Mouse (Mus musculus) limb, embryonic 10.5 days (tissue): ENCODE data around the gene Plekha5. TPM values are rescaled to one million over a fixed set of nuclear protein-coding genes. Genes with fewer than 3 reads are reported as not detected.
"Not testable (repeated sequence)": the region's sequence is repeated elsewhere in the genome, so short reads cannot be mapped to it uniquely, and the experiment has no call there.

ENCODE experiments used
- DNase-seq: peaks from one replicate; pipeline ENCODE4 v3.0.0-alpha.2; 2017; ENCODE audit warnings: low spot score
- H3K27ac ChIP-seq: fragments of 300-500 bp; sonication (generic); 2 replicates; pipeline ENCODE4 v1.5.1; 2016; ENCODE audit warnings: mild to moderate bottlenecking
- H3K27me3 ChIP-seq: fragments of 300-500 bp; sonication (generic); 2 replicates; pipeline ENCODE4 v1.6.1; 2016; ENCODE audit warnings: low read depth, mild to moderate bottlenecking; ENCODE audit not compliant: poor library complexity, severe bottlenecking
- H3K36me3 ChIP-seq: fragments of 300-500 bp; sonication (generic); 2 replicates; pipeline ENCODE4 v1.6.1; 2016; ENCODE audit warnings: mild to moderate bottlenecking, moderate library complexity
- H3K4me1 ChIP-seq: fragments of 300-500 bp; sonication (generic); 2 replicates; pipeline ENCODE4 v1.6.1; 2016
- H3K4me3 ChIP-seq: fragments of 300-500 bp; sonication (generic); 2 replicates; pipeline ENCODE4 v1.5.1; 2016; ENCODE audit warnings: mild to moderate bottlenecking, moderate library complexity
- H3K9me3 ChIP-seq: fragments of 300-500 bp; sonication (generic); replicated peaks from 2 replicates; pipeline ENCODE4 v1.6.1; 2016; ENCODE audit warnings: mild to moderate bottlenecking
- WGBS: fragments of 180-500 bp; shearing (Covaris S2); methylation state at CpG from one replicate; pipeline ENCODE4 v1.1.7; 2016; 5-methylcytosine and 5-hydroxymethylcytosine counted together
- polyA plus RNA-seq: library from polyadenylated mRNA; unstranded; fragments of >200 nt; fragmentation: Nextera tagmentation; extraction: Ambion mirVana; gene quantifications from 2 replicates; pipeline ENCODE4 v1.2.1, GENCODE M21; 2016

Gene Plekha5
- polyA plus RNA-seq, 1 experiment from 2014 or later = 44.3 TPM

DNA sequence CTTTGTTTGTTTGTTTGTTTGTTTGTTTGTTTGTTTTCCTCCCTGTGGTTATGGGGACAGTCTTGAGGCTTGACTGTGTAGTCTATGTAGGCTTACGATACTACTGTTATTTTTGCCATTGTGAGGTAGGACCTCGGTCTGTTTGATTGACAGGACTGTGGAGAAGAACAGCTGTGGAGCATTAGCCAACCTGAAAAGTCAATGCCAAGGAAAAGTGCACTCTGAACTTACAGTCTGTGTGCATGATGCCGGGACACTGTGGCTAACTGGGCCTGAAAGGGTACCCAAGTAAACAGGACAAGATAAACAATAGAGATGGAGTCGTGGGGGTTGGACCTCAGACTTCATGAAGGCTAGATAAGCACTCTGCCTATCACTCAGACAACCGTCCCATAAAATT is 98.0 kb downstream of the Plekha5 start:
- no peak for DNase-seq
- Histone ChIP-seq H3K9me3 (no peaks in the 10 kb centered on the region), H3K4me3 (no peak overlapping the region), H3K4me1 (peaks cover 51% of the 10 kb centered on the region), H3K27me3 (no peaks in the 10 kb centered on the region), H3K27ac (no peak overlapping the region), H3K36me3 (peaks cover 15% of the 10 kb centered on the region)
- WGBS = 79% methylated on average over 5 of the region's 5 CpGs

DNA sequence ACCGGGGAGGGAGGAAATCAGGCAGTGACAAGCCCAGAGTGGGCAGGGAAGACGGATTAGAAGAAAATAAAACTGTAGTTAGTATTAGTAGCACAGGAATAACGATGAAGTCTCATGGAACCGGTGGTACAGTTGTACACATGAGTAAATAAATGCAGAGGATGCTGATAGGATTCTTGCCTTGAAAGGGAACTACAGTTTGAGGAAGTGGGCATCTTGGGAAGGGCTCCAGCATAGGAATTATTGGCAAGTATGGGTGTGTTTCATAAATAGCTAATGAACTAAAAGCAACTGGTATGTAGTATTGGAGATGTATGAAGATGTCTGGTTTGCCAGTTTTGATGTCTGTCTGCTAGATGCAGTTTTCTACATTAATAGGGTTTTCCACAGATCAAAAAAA is 99.7 kb downstream of the Plekha5 start:
- no peaks in the 10 kb centered on the region for H3K9me3 ChIP-seq
- peaks cover 29% of the 10 kb centered on the region for H3K36me3 ChIP-seq
- H3K4me3 ChIP-seq = no peak overlapping the region
- peak overlapping the region; percentile 39; the same call in 1 of the 2 replicates for H3K27ac ChIP-seq
- H3K27me3 ChIP-seq = no peaks in the 10 kb centered on the region
- H3K4me1 ChIP-seq = peaks cover 47% of the 10 kb centered on the region
- WGBS = 85% methylated on average over 4 of the region's 4 CpGs
- no peak for DNase-seq

DNA sequence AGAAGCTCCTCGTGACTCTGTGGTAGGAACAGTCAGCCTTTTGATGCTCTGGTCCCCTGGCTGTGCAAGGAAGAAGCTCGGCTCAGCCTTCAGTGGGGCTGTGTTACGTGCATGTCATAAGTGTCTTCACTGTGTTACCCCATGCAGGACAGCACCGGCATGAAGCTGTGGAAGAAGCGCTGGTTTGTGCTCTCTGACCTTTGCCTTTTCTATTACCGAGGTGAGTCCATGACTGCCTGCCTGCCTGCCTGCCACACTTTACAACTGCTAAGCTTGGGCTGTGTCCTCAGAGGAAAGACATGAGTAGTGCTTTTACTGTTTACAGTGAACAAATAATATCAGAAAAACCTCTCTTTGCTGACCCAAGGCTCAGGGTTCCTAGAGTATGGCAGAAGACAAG is 104.6 kb downstream of the Plekha5 start:
- DNase-seq = no peak
- no peaks in the 10 kb centered on the region for H3K9me3 ChIP-seq
- 84% methylated on average over 6 of the region's 6 CpGs for WGBS

DNA sequence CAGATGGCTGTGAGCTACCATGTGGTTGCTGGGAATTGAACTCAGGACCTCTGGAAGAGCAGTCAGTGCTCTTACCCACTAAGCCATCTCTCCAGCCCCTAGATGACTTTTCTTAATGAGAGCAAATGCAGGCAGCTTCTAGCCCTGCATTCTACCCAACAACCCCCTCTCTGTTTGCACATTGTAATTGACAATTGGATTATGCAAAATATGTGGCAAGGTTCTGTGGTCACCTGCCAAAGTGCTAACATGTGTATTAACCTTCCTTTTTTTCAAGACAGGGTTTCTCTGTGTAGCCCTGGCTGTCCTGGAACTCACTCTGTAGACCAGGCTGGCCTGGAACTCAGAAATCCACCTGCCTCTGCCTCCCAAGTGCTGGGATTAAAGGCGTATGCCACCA is 109.0 kb downstream of the Plekha5 start:
- not testable (repeated sequence) for DNase-seq, H3K27ac ChIP-seq, H3K4me3 ChIP-seq, H3K9me3 ChIP-seq, H3K27me3 ChIP-seq, H3K4me1 ChIP-seq
- H3K36me3 ChIP-seq = peaks cover 76% of the 10 kb centered on the region
- 97% methylated on average over 1 of the region's 1 CpGs for WGBS

More for the DNA sequence above, 104.6 kb downstream of the Plekha5 start:
- Histone ChIP-seq H3K27ac (no peak overlapping the region), H3K36me3 (peaks cover 61% of the 10 kb centered on the region), H3K27me3 (no peaks in the 10 kb centered on the region), H3K4me3 (no peak overlapping the region), H3K4me1 (peaks cover under 1% of the 10 kb centered on the region; the same call in 1 of the 2 replicates)

DNA sequence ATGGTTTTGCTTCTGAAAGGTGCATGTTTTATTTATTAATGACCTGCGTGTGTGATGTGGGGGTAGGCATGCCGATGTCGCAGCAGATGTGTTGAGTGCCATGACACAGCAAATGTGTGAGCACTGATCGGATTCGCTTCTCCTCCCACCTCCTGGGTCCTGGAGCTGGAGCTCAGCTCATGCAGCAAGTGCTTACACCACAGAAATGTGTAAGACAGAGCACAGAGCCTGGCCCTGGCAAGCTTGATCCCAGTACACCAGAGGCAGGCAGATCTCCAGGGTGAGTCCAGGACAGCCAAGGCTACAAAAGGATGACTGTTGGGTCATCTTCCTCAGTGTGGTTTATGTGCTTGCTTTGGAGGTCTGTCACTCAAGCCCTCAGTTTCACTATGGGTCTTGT is 109.8 kb downstream of the Plekha5 start:
- no peak for DNase-seq
- no peak overlapping the region for H3K4me3 ChIP-seq
- no peaks in the 10 kb centered on the region for H3K4me1 ChIP-seq
- H3K9me3 ChIP-seq = no peaks in the 10 kb centered on the region
- WGBS = 95% methylated on average over 5 of the region's 5 CpGs
- peaks cover 76% of the 10 kb centered on the region for H3K36me3 ChIP-seq
- no peaks in the 10 kb centered on the region for H3K27me3 ChIP-seq
- H3K27ac ChIP-seq = no peak overlapping the region

DNA sequence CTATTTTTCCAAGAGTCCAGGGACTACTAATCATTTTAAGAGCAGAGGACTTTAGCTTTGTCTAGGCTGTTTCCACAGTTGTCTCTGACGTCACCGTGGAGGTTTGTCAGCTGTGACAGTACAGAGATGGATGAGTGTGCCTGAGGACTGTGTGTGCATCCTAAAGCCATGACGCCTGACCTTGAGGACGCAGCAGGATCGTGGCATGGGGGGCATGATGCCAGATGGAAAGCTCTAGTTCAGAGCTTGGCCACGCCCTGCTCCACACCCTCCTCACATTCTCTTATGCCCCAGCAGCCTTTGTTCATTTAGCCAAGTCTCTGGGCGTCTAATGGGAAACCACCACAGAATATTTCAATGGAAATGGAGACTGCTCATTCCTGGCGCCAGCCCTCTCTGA is 111.7 kb downstream of the Plekha5 start:
- Histone ChIP-seq H3K27ac (no peak overlapping the region), H3K27me3 (no peaks in the 10 kb centered on the region), H3K9me3 (no peaks in the 10 kb centered on the region), H3K4me3 (no peak overlapping the region), H3K36me3 (peaks cover 78% of the 10 kb centered on the region), H3K4me1 (no peaks in the 10 kb centered on the region)
- WGBS = 87% methylated on average over 8 of the region's 8 CpGs
- DNase-seq = no peak

DNA sequence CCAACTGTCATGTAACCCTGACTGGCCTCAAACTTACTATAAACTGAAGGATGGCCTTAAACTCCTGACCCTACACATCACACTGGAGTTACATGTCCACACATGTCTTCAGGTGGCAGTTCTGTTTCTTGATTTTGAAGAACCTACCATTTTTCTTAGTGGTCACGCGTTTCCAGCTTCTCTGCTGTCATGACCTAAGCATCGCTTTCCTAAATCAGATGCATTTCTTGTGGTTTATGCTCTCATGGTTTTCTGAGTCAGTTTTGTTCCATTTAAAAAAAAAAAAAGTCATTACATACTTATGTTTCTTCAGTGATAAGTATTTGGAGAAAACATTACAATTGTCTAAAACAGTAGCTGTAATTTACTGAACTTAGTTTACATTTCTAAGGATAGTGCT is 118.1 kb downstream of the Plekha5 start:
- DNase-seq = no peak
- H3K27ac ChIP-seq = no peak overlapping the region
- no peaks in the 10 kb centered on the region for H3K9me3 ChIP-seq
- no peak overlapping the region for H3K4me3 ChIP-seq
- H3K36me3 ChIP-seq = peaks cover 77% of the 10 kb centered on the region
- no peaks in the 10 kb centered on the region for H3K27me3 ChIP-seq
- WGBS = 94% methylated on average over 3 of the region's 3 CpGs
- H3K4me1 ChIP-seq = peaks cover 7% of the 10 kb centered on the region

DNA sequence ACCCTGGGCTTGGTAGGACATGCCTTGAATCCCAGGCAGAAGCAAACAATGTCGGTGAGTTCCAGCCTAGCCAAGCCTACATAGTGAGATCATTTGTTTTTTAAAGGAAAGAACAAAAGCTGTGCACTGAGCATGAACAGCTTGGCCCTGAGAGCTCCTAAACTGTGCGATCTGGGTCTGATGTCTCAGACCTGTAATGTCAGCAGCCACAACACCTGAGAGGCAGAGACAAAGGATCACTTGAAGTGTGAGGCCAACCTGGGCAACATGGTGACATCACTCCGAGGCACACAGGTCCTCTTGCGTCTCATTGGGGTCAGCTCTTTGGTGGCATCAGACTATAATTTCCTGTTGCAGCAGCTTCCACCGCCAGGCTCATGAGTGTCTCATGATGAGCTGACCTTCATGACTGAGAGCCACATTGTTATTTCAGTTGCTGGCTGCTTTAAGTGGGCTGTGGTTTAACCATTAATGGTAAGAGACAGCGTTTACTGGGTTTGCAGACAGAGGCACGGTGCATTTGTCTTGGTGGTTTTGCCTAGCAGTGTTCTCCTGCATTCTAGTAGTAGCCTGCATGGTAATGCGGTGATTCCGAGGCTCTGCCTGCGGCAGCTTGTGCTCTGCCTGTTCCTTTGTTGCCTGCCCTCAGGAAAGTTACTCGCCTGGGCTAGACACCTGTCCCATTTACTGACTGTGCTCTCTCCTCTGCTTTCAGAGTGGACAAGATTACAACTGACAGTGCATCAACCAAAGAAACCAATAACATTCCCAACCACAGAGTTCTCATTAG is 119.3 kb downstream of the Plekha5 start:
- Histone ChIP-seq H3K27me3 (no peaks in the 10 kb centered on the region), H3K27ac (no peak overlapping the region), H3K9me3 (no peaks in the 10 kb centered on the region), H3K4me1 (peaks cover 9% of the 10 kb centered on the region), H3K4me3 (no peak overlapping the region), H3K36me3 (peaks cover 75% of the 10 kb centered on the region)
- WGBS = 89% methylated on average over 11 of the region's 11 CpGs
- DNase-seq = no peak

DNA sequence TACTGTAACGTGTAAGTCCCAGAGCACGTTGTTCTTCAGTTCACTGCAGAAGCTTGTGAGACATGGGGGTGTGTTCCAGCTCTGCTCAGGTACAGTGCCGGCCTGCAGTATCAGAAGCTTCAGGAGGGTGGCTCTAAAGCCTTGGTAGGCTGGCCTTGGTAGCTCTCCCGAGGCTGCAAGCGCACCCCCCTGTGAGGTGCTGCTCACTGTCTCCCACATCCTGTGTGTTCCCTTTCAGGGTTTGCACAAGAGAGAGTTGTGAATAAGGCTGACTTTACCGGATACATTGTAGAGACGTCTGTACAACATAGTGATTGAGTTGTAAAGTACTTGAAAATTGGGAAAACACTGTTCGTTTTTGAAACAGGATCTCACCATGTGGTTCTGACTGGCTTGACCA is 122.2 kb downstream of the Plekha5 start:
- H3K9me3 ChIP-seq = no peaks in the 10 kb centered on the region
- H3K27ac ChIP-seq = no peak overlapping the region
- H3K4me3 ChIP-seq = no peak overlapping the region
- no peak for DNase-seq
- no peaks in the 10 kb centered on the region for H3K27me3 ChIP-seq
- H3K36me3 ChIP-seq = peaks cover 70% of the 10 kb centered on the region
- WGBS = 89% methylated on average over 8 of the region's 8 CpGs
- H3K4me1 ChIP-seq = peaks cover 9% of the 10 kb centered on the region

DNA sequence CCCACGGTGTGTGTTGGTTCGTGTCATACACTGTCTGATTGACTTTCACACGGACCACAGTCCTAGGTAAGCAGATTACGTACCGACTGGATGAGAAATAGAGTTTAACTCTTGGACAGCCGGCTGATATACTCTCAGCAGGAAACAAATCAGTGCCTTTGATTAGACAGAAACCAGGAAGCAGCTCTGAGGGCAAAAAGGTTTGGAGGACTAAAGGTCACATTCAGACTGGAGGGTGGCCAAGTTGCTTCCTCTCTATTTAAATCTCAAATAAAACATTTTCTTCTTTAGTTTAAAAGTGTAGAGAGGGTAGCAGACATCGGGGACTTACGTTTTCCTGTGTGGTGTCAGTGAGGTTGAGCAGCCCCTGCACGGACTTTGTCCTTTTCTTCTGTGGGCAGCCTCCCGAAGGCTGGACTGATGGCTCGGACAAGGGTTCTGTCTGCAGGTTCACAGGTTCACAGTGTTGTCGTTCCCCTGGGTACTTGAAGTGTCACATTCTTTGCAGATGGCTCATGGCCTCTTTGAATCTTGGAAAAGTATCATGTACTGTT is 122.9 kb downstream of the Plekha5 start:
- Histone ChIP-seq H3K27me3 (no peaks in the 10 kb centered on the region), H3K36me3 (peaks cover 77% of the 10 kb centered on the region), H3K4me1 (peaks cover 9% of the 10 kb centered on the region), H3K4me3 (no peak overlapping the region), H3K9me3 (no peaks in the 10 kb centered on the region), H3K27ac (no peak overlapping the region)
- 72% methylated on average over 12 of the region's 12 CpGs for WGBS
- no peak for DNase-seq

DNA sequence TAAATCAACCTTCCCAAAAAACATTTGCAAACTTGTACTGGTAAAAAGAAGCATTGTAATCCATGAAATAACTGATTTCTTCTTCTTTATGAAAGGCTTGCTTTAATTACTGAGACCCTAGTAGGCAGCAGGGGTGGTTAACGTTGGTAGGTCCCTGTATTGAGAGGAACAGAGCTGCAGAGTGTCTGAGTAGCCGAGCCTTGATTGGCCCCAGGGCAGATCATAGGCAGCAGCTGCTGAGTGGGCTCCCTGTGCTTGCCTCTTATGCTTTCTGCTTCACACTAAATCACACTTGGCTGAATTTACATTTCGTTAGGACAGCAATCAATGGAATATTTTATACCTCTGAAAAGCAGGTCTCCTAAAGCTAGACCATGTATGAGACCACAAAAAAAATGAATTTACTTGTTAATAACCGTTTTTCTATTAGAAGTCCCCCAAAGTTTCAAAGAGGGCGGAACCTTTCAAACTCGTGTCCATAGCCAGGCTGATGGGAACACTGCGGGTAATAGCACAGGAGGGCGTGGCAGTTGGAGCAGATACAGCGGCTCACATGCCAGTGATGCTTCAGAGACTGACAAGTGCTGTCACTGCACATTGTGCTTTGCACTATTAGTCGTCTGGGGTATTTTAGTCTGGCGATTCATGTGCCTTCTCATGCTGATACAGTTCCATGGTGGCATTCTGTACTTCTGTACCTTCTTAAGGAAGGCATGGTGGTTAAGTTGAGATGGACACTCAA is 123.5 kb downstream of the Plekha5 start:
- H3K36me3 ChIP-seq = peaks cover 81% of the 10 kb centered on the region
- no peak for DNase-seq

DNA sequence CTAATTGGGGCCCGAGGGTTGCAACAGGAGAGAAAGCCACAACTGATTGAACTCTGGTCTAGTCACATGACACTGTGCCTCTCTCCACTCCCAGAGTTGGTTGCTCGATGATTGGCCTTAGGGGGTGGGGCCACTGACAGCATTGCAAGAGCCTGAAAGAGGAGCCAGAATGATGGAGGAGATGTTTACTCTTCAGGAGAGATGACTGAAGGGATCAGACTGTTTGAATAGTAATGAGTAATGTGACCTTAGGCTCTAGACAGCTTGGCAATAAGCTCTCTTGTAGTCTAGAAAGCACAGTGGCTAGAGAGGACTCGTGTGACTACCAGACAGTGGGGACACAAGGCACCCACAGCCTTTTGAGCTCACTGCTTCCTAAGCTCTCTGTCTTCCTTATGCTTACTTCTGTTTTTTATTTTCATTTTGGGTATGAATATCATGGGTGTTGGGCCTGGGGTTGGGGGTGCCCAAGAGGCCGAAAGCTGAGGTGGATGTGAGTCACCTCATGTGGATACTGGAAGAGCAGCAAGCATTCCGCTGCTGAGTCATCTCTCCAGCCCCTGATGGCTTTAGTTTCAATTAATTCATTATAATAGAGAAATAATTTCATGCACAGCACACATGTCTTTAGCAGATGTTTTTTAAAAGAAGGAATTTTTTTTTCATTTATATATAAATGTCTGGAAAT is 124.4 kb downstream of the Plekha5 start:
- Histone ChIP-seq H3K4me1 (peaks cover 9% of the 10 kb centered on the region), H3K4me3 (no peak overlapping the region), H3K27ac (no peak overlapping the region), H3K27me3 (no peaks in the 10 kb centered on the region), H3K36me3 (peaks cover 81% of the 10 kb centered on the region), H3K9me3 (no peaks in the 10 kb centered on the region)
- DNase-seq = no peak
- 71% methylated on average over 5 of the region's 5 CpGs for WGBS

More for the DNA sequence above, 123.5 kb downstream of the Plekha5 start:
- 84% methylated on average over 11 of the region's 11 CpGs for WGBS
- H3K27me3 ChIP-seq = no peaks in the 10 kb centered on the region
- H3K4me3 ChIP-seq = no peak overlapping the region
- no peak overlapping the region for H3K27ac ChIP-seq
- no peaks in the 10 kb centered on the region for H3K9me3 ChIP-seq
- H3K4me1 ChIP-seq = peaks cover 9% of the 10 kb centered on the region

DNA sequence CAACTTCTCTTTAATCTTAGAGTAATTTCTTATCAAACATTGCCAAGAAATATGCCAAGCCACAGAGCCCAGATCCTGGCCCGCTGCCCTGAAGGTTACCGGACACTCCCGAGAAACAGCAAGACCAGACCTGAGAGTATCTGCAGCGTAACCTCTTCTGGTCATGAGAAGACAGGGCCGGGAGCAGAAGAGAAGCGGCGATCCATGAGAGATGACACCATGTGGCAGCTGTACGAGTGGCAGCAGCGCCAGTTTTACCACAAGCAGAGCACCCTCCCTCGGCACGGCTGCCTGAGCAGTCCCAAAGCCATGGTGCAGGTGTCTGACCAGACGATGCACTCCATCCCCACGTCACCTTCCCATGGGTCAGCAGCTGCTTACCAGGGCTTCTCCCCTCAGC is 126.9 kb downstream of the Plekha5 start:
- WGBS = 93% methylated on average over 13 of the region's 13 CpGs
- peaks cover 74% of the 10 kb centered on the region for H3K36me3 ChIP-seq
- H3K9me3 ChIP-seq = no peaks in the 10 kb centered on the region
- no peak overlapping the region for H3K27ac ChIP-seq
- no peaks in the 10 kb centered on the region for H3K27me3 ChIP-seq
- no peak overlapping the region for H3K4me3 ChIP-seq
- DNase-seq = no peak
- H3K4me1 ChIP-seq = peaks cover 9% of the 10 kb centered on the region
